Mouse (Mus musculus) heart, postnatal 0 days (tissue): ENCODE measurements around the gene Lrrc28.

Experiments used
- CTCF ChIP-seq: IDR thresholded peaks from 2 replicates; pipeline ENCODE4 v1.5.1; 2016; ENCODE audit warnings: antibody characterized with exemption, control low read depth, low read depth
- EP300 ChIP-seq: IDR thresholded peaks from 2 replicates; pipeline ENCODE4 v1.6.1; 2016; ENCODE audit warnings: antibody characterized with exemption, low read depth

GRCm38 (mm10) chr7:67592670-67593069 is 52.4 kb downstream of the Lrrc28 start:
- TF ChIP-seq CTCF (no peak), EP300 (no peak)
